Mouse (Mus musculus) thymus, adult 18-20 months (tissue): ENCODE measurements around the gene Mettl17.

ENCODE experiments used
- DNase-seq, 2 experiments: peaks; one replicate each; pipeline ENCODE4 v3.0.0; 2022; ENCODE audit warnings: mixed read lengths in 2 of 2

Gene Mettl17

GRCm38 (mm10) chr14:51932092-51933020 lies 47.7 kb downstream of the Mettl17 start:
- DNase-seq, result no peak

DNA sequence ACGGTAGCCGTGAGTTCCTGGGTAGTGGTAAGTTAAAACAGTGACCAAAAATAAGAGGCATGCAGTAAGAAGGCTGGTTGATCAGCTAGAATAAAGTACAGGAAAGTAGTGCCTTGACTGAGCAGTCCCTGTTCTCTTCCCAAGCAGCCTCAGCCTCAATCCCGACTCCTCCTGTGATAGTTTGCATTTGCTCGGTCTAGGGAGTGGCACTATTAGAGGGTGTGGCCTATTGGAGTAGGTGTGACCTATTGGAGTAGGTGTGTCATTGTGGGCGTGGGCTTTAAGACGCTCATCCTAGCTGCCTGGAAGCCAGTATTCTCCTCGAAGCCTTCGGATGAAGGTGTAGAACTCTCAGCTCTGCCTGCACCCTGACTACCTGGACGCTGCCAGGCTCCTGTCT lies 54.4 kb downstream of the Mettl17 start:
- no peak for DNase-seq

GRCm38 (mm10) chr14:51940944-51941560 lies 56.4 kb downstream of the Mettl17 start:
- no peak for DNase-seq

- no peak for DNase-seq
Observed at GRCm38 (mm10) chr14:51941577-51941976, 56.9 kb downstream of the Mettl17 start.

DNA sequence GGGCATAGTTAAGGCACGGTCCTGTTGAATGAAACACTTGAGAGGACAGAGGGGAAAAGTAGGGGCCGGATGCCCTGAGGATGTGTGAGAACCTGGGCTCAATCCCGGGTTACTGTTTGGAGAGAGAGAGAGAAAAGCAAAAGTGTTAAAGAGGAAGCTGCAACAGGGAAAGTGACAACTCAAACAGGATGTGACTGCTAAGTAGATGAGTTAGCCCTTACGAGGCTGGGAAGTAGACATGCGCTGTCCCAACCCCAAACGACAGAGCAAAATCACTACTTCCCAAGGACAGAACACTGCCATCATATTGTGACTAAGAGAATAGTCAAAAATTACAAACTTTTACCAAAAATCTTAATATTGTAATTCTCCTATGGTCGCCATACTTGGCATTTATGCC lies 57.6 kb downstream of the Mettl17 start:
- no peak for DNase-seq
